Mouse (Mus musculus) kidney, postnatal 36 days (tissue): ENCODE measurements around the gene Zfp536.
A peak's percentile ranks its signal among the peaks of the same experiment; 100 is the strongest.

Experiments
- DNase-seq, 2 experiments: peaks; one replicate each; pipeline ENCODE4 v3.0.0; 2021 to 2022; ENCODE audit warnings: mixed read lengths in 2 of 2

Gene Zfp536

DNA sequence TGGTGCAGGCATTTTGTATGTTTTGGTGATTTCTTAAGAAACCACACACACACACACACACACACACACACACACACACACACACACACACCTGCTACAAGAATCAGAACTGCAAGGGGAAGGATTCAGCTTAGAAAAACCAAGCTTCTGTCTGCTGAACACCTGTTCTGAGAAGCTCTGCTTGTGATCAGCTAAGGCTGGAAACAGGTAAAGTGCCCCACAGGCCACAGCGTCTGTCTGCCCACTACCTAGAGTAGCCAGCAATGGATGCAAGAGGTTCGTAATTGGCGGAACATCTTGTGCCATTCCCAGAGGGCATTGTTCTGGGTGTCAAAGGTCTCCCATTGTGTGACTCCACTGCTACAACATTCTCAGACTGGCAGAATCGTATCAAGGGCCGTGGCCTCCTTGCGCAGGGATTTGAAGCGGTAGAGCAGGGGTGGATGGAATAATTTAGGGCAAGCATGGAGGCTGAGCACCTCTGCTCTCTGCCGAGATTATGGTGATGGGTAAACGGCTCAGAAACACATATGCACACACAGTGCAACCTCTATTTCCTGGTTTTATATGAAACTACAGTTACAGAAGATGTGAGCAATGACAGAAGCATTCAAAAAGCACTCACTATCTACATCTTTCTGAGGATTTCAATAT lies 170.4 kb downstream of the Zfp536 start:
- DNase-seq, result no peak

DNA sequence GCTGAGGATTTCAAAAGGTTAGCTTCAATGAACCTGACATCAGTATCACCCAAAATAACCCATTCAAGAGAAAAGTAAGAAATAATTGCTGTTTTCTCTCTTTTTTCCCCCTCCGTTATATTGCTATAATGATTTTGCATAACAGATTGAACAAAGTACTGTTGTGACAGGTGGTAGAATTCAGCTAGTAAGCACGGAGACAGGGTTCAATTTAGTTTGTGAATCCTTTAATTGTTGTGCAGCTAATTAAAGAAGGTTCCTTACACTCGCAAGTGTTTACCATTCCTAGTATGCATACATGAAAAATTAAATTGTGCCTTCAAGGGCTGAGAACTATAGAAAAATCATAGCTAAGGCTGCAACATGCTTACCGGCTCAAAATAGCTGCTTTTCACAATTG lies 173.1 kb downstream of the Zfp536 start:
- DNase-seq, result no peak

DNA sequence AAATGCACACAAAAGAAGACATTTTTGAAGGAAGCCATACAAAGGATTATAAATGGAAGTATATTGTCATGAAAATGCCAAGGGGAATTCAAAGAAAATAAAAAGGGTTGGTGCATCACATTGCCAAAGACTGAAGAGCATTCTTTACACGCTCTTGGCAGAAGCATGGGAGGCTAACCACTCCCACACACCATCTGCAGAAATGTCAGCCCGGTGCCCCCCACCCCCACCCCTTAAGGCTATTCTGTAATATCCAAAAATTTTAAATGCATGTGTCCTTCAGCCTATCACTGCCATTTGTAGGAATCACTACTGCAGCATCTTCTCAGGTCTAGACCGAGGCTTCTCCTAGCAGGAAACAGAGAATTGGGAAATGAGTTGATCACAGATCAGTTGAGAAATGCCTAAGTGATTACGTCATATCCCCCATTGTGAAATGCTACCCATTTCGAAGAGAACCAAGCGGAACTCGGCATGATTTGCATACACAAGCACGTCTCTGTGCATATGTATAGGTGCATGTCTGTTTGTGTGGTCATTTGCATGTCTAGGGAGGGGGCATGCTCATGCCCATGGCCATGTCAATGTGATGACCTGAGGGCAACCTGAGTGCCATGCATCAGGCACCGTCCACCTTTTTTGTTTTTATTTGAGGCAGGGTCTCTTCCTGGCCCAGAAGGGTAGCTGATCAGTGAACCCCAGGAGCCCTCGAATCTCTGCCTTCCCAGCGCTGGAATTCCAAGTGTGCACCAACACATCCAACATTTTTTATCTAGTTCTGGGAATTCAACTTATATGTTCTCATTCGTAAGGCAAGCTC lies 179.0 kb downstream of the Zfp536 start:
- DNase-seq, result no peak

DNA sequence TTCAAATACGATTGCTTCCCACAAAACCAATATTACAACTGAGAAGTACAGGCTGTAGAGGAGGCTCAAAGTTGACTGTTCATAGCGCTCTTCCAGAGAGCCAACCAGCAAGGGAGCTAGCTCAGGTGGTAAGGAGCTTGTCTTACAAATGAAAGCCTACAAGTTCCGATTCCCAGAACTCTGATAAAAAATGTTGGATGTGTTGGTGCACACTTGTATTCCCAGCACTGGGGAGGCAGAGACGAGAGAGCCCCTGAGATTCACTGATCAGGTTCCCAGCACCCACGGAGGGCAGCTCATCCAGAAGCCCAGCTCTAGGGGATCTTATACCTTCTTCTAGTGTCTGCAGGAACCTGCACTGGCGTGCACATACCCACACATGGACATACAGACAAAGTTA lies 179.9 kb downstream of the Zfp536 start:
- DNase-seq, result no peak

DNA sequence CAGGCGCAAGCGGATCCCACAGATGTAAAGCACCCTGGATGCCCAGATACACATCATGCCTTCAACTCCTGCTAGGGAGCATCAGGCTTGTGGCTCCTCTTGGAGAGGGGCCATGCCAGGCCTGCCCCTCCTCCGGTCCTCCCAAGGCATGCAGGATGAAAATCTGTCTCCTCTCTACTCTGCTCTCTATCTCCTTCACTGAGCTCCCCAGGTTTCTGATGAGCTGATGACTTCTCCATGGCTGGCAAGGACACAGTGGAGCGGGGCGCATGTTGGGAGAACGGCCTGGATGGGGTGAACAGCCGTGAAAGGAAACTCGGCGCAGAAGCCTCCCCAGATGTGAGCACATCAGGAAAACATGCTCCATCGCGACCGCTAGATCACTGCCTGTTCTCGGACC lies 186.7 kb downstream of the Zfp536 start:
- DNase-seq, result no peak

DNA sequence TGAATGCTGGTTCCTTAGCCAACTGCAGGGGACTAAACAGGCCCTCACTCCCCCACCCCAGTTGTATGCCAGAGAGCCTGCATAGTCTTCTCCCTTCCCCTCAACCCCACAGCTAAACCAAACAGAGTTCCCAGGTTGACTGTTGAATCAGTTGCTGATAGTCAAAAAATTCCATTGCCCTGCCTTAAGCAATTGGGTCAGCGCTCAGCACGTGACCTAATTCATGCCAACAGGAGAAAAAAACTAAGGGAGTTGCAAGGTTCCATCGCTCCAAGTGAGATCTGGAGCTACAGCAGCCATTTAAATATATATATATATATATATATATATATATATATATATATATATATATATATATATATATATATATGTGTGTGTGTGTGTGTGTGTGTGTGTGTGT lies 192.2 kb downstream of the Zfp536 start:
- DNase-seq, result no peak

GRCm38 (mm10) chr7:37580554-37580953 lies 192.9 kb downstream of the Zfp536 start:
- no peak for DNase-seq

DNA sequence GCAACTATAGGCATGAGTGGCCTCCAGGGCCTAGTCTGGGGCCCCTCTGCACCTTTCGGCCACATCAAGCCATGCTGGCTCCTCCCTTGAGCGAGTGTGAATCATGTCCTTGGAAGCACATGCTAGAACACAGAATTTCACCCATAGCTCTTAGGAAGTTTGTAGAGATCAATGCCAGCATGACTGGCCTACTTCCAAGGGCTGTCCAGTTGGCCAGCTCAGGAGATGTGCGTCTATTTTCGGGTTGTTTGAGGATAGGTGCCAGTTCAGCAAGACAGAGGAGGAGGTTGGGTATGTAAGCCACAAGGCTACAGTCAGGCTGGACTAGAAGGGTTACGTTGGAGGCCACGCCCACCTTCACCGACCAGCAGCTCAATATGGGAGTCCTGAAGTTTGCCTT lies 201.4 kb downstream of the Zfp536 start:
- no peak for DNase-seq

DNA sequence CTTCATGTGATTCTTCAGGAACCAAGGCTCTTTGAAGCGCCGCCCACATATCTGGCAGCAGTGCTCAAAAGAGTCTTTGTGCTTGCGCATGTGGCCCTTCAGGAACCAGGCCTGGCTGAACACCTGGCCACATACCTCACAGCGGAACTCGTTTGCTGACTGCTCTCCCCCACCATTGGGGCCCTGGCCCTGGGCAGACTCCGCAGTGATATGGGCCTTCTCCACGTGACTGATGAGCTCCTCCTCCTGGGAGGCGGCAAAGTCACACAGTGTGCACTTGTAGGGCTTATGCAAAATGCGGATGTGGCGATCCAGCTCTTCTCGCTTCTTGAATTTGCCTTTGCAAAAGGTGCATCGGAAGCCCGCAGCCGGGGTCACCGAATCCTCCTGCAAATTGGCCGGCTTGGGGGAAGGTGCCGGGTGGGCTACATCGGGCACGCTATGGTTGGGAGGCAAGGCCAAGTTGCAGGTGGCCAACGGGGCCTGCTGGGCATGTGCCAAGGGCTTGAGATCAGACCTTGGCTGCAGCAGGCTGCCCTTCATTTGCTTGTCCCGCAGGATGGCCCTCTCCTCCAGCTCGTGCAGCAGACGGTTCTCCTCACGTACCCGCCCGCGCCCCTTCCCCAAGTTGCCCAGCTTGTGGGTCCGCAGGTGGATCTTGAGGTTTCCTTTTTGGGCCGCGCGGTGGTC lies 204.5 kb downstream of the Zfp536 start:
- DNase-seq, result no peak

- no peak for DNase-seq
Observed at GRCm38 (mm10) chr7:37568041-37568440, 205.4 kb downstream of the Zfp536 start.

DNA sequence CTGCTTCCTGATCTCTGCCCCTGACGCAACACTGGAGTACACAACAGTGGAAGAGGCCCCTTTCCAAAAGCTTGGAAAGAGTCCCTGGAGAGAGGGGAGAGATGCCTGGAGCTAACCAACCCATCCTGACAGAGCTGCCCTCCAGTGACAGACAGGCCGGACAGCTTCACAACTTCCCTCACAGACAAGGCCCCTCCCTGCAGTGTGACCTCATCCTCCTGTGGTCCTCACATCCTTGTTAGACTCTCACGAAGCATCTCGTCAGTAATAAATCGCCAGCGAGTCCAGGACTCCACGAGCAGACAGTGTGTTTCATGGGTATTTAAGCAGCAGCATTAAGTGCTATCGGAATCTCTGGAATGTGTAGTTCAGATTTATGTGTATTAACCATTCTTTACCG lies 207.4 kb downstream of the Zfp536 start:
- DNase-seq, result no peak

GRCm38 (mm10) chr7:37565371-37565770 lies 208.1 kb downstream of the Zfp536 start:
- no peak for DNase-seq

GRCm38 (mm10) chr7:37564644-37565043 lies 208.8 kb downstream of the Zfp536 start:
- DNase-seq, result no peak

DNA sequence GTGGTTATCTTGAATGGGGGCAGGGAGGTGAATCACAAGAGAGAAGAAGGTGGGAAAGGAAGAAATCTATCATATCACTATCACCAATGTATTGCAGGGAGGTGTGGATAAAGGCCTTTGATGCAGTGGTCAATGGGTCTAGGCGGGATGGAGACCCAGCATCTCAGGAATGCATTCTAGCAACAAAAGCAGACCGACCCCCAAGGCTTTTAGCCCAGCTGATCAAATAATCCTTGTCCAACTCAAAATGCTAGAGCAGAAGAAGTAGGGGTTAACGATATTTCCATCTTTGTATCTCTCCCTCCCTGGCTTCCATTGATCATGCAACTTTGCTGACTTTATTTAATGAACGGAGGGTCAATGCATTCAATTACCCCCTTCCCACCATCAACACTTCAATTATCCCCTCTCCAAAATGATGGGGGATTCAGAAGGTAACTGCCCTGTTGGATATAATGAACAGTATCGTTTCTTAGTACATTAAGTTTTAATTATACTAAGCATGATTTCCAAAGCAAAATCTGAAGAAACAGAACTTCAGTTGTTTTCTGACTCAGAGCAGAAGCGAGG lies 209.5 kb downstream of the Zfp536 start:
- DNase-seq, result no peak

DNA sequence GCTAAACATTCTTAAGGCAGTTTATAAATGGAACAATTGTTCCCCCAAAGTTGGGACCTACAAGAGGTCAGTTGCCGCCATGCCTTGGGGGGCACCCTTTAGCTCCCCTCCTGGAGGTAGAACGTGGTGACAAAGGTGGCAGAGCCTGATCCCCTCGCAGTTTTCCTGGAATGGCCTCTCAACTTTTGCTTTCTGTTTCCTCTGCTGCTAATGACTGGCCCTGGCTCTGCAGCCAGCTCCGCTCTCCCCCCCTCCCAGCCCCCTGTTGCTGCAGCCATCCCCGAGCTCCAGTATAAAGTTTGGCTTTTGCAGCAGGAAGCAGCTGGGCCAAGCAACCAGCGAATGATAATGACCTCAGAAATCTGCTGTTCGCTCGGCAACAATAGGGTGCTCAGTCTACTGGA lies 210.3 kb downstream of the Zfp536 start:
- DNase-seq, result peak; percentile 39 to 41

DNA sequence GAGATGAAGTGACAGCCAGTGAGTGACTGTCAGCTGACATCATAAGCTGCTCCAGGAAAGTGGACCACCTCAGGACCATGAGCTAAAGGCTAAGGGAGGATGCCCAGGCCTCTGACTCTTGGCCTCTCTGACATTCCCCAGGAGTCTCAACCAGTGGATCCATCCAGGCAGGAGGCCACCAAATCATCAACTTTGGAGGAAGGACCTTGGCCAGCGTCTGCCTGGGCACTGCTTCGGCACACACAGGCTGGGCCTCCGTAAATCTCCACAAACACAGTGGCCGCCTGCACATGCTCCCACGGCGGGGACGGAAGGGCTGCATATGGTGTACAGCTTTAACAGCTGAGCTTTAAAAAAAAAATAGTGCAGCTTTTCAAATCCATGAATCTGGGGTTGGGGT lies 210.9 kb downstream of the Zfp536 start:
- peak in 1 of 2 experiments; percentile 10 for DNase-seq

DNA sequence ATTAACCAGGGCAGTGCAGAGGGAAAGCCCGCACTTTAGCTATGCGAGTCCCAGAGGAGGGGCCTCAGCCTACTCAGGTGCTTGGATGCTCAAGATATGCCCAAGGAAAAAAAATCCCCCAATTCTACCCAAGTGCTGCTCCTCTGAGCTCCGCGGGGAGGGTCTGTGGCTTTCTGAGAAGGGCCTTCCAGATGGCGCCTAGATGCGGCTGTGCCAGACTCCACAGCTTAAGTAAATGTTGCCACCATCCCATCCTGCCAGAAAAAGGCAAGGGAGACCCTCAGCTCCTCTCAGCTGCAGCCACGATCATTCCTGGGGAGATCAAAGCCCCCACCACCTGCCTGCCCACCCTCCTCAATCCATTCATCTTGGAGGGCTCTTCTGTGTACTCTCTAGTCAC lies 212.9 kb downstream of the Zfp536 start:
- DNase-seq, result no peak

DNA sequence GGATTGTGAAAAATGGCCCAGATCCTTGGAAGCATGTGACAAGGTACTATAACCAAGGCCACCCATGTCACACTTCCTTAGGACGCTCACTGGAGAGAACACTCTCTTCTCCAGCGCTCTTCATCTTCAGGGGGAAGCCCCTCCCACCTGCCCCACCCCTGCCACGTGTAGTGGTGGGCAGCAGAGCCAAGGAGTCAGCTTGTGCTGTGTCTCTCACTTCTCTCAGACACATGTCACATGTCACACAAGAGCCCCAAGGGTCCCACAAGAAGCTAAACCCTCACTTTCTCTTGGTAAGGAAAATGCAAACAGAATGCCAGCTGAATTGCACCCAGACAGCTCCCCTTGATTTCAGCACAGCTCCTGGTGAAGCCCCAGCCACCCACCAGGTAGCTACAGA lies 213.6 kb downstream of the Zfp536 start:
- DNase-seq, result no peak

DNA sequence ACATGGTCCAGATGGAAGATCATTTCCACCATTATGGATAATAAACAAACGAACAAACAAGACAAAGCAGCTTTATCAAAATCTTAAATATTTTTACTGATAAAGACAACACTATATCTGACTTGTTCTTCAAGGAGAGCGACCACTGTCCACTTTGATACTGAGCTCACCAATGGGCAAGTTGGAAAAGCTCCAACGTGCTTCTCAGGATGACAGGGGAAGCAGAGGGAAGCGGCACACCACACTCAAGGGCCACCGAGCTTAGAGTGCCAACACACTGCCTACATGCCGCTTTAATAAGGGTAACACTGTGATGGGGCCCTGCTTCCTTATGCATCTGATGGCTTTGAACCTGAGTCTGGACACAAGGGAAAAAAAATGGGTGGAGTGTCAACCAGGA lies 214.1 kb downstream of the Zfp536 start:
- DNase-seq, result no peak

GRCm38 (mm10) chr7:37556811-37557210 lies 216.6 kb downstream of the Zfp536 start:
- no peak for DNase-seq

DNA sequence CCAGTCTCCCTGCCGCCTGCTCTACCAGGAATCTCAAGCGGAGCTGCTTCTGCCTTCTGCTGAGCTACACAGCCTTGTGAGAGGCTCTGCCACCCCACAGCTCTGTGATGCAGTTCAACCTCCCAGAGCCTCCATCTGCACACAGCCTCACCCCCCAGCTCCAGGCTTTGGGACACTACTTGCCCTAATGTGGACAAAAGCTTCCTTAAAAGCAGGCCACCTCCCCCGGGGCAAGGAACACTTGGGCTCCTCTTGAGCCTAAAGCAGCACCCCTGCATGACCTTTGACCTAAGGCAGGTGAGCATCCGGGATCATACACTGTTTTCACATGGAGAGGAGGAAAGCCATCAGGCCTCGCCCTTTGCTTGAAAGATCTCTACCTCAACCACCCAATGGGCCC lies 219.0 kb downstream of the Zfp536 start:
- DNase-seq, result no peak

DNA sequence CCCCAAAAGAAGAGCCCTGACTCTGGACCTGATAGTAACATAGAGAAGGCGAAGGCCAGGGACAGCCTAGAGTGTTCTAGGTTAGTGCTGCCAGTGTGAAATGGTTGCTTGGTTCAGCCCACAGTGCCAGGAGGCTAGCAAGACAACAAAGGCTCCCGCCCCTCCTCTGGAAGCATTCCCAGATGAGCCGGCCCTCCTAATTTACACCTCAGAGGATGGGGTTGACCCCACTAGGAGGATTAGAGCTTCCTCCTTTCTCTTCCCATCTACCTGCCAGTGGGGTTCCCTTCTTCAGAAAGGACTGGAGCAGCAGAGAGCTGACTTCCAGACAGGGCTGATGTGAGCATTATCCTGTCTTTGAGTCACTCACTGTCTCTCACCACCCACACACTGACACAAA lies 219.8 kb downstream of the Zfp536 start:
- no peak for DNase-seq

- no peak for DNase-seq
Observed at GRCm38 (mm10) chr7:37552384-37552783, 221.1 kb downstream of the Zfp536 start.

DNA sequence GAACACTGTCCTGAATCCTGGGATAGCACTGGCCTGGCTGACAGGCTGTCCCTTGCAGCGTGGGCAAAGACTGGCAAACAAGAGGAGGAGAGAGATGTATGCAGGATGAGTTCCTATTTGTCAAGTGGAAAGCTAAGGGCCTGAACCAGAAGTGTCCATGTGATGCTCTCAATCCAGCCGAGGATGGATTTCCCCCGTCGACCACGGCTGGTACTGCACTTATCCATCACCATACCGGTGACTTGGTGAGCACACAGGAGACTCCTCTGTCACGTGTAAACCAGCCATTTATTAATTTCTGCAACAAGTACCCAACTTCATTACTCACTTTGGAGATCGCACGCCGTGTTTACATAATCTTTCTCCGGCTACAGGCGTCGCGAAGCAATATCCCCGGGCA lies 224.6 kb downstream of the Zfp536 start:
- no peak for DNase-seq
